Mouse (Mus musculus) embryonic stem cell, embryonic (primary cell): ENCODE measurements around the gene Ninj1.

Experiments
- CTCF ChIA-PET, 4 experiments: fragments of 300-600 bp in 2 of 4; fragments of 350-600 bp in 2 of 4; sonication (Branson Sonifier 250); formaldehyde crosslinking; loops; one replicate each; lab custom pipeline; 2022; ENCODE audit warnings: inconsistent platforms in 2 of 4; lab: Charles Lee
- POLR2A ChIA-PET, 4 experiments: fragments of 300-600 bp in 2 of 4; fragments of 350-600 bp in 2 of 4; sonication (Branson Sonifier 250); formaldehyde crosslinking; loops; one replicate each; lab custom pipeline; 2022; ENCODE audit warnings: antibody characterized with exemption in 4 of 4, inconsistent platforms in 1 of 4; lab: Charles Lee

The Ninj1 gene

GRCm38 (mm10) chr13:49183646-49184045, 3.6 kb upstream of the Ninj1 start:
- CTCF ChIA-PET = interaction anchor here in 2 of 4 experiments (0.5 to 1.4 kb wide), 3 partner anchors 25 to 451 kb away, joined by 3 to 4 read pairs (median 3); no protein-coding TSS in a partner anchor
- POLR2A ChIA-PET = interaction anchor here in 2 of 4 experiments (0.6 to 12.2 kb wide), 24 partner anchors 11 to 656 kb away, joined by 3 to 244 read pairs (median 4); partner anchors contain the start of genes Card19 (in 2 of the 2) and Wnk2 (in 1 of the 2)

GRCm38 (mm10) chr13:49186798-49187287, 442 bp upstream of the Ninj1 start:
- POLR2A ChIA-PET = interaction anchor here (0.6 to 12.2 kb wide), 45 partner anchors 7 to 641 kb away, joined by 3 to 244 read pairs (median 5); partner anchors contain the start of genes Card19 (in 3 of the 4), Bicd2 (in 1 of the 4) and Wnk2 (in 1 of the 4)
- CTCF ChIA-PET = interaction anchor here in 3 of 4 experiments (0.6 to 0.8 kb wide), 3 partner anchors 24 to 549 kb away, joined by 3 to 7 read pairs (median 3); no protein-coding TSS in a partner anchor

DNA sequence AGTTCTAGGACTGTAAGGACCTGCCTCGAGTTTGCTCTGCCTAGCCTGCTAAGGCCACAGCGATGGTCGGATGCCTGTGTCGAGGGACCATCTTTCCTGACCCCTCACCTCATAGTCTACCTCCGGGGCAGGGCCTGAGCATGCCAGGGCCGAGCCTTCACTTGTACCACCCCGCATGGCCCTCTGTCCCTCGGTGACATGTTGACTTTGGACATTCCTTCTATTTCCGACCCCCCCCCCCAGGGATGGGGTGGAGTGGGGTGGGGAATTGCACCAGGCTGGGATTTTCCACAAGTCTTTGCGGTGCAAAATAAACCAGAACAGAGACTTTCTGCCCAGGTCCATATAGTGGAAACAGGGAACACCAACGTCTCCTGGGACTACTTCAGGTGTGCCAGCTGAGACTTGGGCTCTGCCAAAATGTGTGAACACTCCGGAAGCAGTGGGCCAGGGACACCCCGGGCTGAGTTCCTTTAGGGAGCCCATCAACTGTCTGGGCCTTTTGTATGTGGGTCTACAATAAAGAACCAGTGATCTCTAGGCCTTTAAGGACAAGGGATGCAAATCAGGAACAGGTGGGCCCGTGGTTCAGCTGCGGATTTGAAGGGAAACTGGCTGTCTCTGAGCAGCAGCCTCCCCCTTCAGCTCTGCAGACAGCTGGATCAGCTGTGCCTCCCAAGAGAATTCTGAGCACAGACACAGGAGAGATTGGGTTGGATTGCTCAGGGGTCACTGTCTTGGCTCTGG, 1.1 kb downstream of the Ninj1 start:
- POLR2A ChIA-PET = interaction anchor here (0.5 to 12.2 kb wide), 50 partner anchors 8 to 642 kb away, joined by 3 to 244 read pairs (median 5); partner anchors contain the start of genes Bicd2 (in 2 of the 4), Card19 (in 2 of the 4) and Susd3 (in 1 of the 4)
- CTCF ChIA-PET = interaction anchor here in 2 of 4 experiments (0.6 to 1.6 kb wide), 4 partner anchors 10 to 141 kb away, joined by 3 read pairs; no protein-coding TSS in a partner anchor

GRCm38 (mm10) chr13:49188966-49189360, 1.7 kb downstream of the Ninj1 start:
- POLR2A ChIA-PET = interaction anchor here (0.5 to 12.2 kb wide), 18 partner anchors 9 to 521 kb away, joined by 3 to 244 read pairs (median 5); partner anchors contain the start of gene Card19 (in 1 of the 4)
- CTCF ChIA-PET = interaction anchor here in 2 of 4 experiments (1.3 to 1.6 kb wide), 2 partner anchors 31 to 535 kb away, joined by 3 read pairs; no protein-coding TSS in a partner anchor

DNA sequence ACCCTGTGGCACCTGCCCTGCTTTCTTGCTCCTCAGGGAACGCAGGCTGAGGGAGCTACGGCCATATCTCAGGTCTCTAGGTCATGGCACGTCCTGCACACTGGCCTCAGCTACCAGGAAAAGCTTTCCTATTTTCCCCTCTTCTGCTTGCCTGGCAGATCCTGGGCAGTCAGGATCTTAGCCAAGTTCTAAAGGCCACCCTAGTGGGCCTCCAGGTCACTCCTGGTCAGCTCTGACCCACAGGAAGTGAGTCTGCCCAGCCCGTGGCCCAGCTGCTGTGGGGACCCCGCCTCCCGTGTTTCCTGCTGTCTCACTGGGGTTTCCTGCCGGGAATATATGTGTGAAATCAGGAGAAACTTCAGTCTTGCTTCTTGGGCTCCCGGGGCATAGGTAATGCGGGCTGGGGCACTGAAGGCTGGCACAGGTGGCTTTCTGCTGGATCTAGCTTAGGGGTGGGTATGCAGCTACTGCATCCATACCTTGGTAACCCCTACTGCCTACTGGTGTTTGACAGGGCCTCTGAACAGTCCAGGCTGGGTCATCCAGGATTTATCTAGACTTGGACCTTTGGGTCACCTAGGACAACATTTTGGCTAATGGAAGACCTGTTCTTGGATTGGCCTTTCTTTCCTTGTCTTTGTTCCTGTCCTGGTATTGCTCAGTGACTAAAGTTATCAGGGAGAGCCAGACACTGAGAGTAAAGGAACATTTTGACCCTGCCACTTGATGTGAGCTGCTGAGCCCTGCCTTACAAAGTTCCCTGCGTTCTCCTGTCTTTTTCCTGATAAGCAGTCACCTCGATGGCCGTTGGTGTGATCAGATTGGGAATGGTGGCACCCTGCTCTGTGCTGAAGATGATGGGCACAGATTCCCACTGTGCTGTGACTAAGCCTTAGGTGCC, 2.9 kb downstream of the Ninj1 start:
- ChIA-PET POLR2A (interaction anchor here in 3 of 4 experiments (0.8 to 21.1 kb wide), 13 partner anchors 6 to 219 kb away, joined by 3 to 244 read pairs (median 9); partner anchors contain the start of genes Card19 (in 1 of the 3) and Ninj1 (in 1 of the 3)), CTCF (interaction anchor here in 3 of 4 experiments (0.6 to 1.6 kb wide), 3 partner anchors 31 to 536 kb away, joined by 3 to 4 read pairs (median 3); no protein-coding TSS in a partner anchor)

DNA sequence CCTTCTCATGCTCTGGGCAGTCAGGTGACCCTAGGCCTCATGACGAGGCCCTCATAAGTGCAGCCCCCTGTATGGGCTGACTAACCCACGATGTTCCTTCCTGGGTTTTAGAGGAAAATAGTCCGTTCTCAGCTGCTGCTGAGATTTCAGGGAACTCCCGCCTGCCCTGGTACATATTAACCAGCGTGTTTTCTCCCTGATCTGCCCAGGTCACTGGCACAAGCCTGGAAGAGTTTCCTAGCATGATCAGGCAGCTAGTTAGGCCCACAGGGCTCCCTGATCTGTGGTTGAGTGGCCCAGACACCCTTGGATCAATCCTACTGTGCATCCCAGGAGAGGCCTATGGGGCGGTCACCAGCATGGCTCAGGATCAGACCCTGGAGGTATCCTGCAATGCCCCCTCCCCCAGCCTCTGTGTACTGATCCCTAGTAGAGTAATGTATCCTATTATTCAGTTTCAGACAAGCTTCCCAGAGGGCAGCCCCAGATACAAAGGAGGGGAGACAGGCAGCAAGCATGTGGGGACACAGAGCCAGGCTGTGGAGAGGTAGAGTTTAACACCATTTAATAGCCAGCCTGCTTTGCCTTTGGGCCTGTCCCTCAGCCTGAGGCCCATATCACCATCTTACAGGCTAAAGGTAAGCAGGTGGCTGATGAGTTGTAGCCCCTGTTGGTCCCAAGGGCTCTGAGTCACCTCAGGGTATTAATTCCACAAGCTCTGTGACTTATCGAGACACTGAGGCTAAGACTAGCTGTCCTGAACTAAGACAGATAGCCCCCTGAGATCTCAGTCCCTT, 3.8 kb downstream of the Ninj1 start:
- CTCF ChIA-PET = interaction anchor here in 1 of 4 experiments (0.6 kb wide), 1 partner anchor 30 kb away, joined by 4 read pairs; no protein-coding TSS in a partner anchor
- POLR2A ChIA-PET = interaction anchor here in 3 of 4 experiments (0.6 to 21.1 kb wide), 10 partner anchors 7 to 175 kb away, joined by 3 to 244 read pairs (median 5); partner anchors contain the start of genes Card19 (in 1 of the 3) and Ninj1 (in 1 of the 3)

GRCm38 (mm10) chr13:49191673-49192035, 4.4 kb downstream of the Ninj1 start:
- POLR2A ChIA-PET = interaction anchor here in 3 of 4 experiments (1.0 to 21.1 kb wide), 6 partner anchors 7 to 23 kb away, joined by 3 to 244 read pairs (median 8); partner anchors contain the start of genes Card19 (in 1 of the 3) and Ninj1 (in 1 of the 3)

DNA sequence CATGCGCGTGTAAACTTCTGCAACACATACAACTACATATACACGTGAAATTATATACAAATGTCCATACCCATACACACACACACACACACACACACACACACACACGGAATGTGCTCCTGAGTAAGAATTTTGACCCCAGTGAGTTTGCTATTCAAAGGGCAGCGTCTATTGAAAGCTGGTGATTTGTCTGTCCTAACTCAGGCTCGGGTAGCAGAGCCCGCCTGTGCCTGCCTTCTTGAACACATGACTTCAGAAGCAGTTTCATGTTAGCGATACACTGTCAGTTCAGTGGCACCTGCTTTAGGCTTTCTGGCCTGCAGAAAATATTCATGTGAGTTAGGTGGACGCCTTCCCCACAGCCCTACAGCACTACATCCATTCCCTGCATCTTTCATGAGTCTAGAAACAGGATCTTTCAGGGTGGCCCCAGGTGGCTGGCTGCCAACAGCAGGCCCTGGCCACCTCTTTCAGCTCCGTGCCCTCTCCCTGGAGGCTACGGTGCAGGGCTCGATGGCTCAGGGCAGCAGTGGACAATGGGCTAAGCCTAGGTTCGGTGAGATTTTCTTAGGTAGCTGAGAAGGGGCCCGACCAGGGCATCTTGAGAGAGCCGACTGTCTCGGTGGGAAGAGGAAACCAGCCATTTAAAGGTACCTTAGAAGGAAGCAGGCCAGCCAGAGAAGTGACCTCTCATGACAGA, 5.0 kb downstream of the Ninj1 start:
- ChIA-PET POLR2A (interaction anchor here (0.5 to 21.1 kb wide), 9 partner anchors 8 to 660 kb away, joined by 3 to 244 read pairs (median 4); partner anchors contain the start of genes Card19 (in 1 of the 4) and Ninj1 (in 1 of the 4)), CTCF (interaction anchor here in 1 of 4 experiments (0.8 kb wide), 1 partner anchor 36 kb away, joined by 3 read pairs; no protein-coding TSS in a partner anchor)

More at GRCm38 (mm10) chr13:49191673-49192035, 4.4 kb downstream of the Ninj1 start:
- CTCF ChIA-PET = no interaction called here

GRCm38 (mm10) chr13:49193650-49194049, 6.4 kb downstream of the Ninj1 start:
- CTCF ChIA-PET = no interaction called here

GRCm38 (mm10) chr13:49194811-49195210, 7.5 kb downstream of the Ninj1 start:
- CTCF ChIA-PET = no interaction called here

More at GRCm38 (mm10) chr13:49193650-49194049, 6.4 kb downstream of the Ninj1 start:
- POLR2A ChIA-PET = interaction anchor here in 1 of 4 experiments (1.2 to 21.1 kb wide), 4 partner anchors 9 to 21 kb away, joined by 3 to 244 read pairs (median 4); partner anchors contain the start of gene Ninj1

DNA sequence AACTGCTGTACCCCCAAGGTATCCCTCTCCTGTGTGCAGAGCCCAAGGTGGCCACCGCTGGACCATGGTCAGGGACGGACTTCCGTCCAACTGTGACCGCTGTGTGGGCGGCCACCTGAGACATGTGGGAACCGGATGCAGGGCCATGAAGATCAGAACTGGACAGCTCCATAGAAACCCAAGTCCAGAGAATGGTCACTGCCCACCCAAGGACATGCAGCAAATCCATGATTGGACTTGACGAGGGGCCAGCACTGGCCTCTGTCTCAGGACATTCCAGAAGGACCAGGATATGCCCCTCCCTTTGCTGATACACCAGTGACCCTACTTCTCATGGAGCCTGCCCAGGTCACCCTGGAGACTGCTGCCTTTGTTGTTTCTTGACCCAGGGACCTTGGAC, 8.4 kb downstream of the Ninj1 start:
- CTCF ChIA-PET = no interaction called here
- POLR2A ChIA-PET = interaction anchor here in 2 of 4 experiments (1.7 to 21.1 kb wide), 2 partner anchors 11 to 12 kb away, joined by 8 to 244 read pairs; partner anchors contain the start of gene Ninj1 (in 1 of the 2)

More at GRCm38 (mm10) chr13:49194811-49195210, 7.5 kb downstream of the Ninj1 start:
- POLR2A ChIA-PET = interaction anchor here in 3 of 4 experiments (0.6 to 21.1 kb wide), 3 partner anchors 11 to 927 kb away, joined by 5 to 244 read pairs (median 8); partner anchors contain the start of gene Ninj1 (in 1 of the 3)

- CTCF ChIA-PET = no interaction called here
- POLR2A ChIA-PET = interaction anchor here in 1 of 4 experiments (21.1 kb wide), 1 partner anchor 12 kb away, joined by 244 read pairs; the partner anchor contains the start of gene Ninj1
Observed at GRCm38 (mm10) chr13:49196211-49196610, 8.9 kb downstream of the Ninj1 start.

DNA sequence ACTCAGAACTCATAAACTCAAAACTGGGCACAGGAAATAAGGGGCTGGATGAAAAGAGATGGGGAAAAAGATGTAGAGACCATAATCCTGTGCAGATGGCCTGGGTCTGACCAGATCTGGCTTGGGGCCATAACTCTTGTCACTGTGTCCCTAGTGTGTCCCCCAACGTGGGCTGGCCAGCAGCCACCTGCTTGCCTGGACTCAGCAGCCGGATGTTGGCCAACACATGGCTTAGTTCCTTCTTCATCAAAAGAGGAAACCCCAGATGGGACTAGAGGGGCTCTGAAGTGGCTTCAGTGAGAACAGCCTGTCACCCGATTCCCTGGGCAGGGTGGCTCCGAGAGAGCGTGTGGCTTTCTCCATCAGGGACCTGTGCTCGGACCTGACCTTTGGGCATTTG, 9.5 kb downstream of the Ninj1 start:
- CTCF ChIA-PET = no interaction called here
- POLR2A ChIA-PET = interaction anchor here in 2 of 4 experiments (1.0 to 21.1 kb wide), 2 partner anchors 9 to 13 kb away, joined by 5 to 244 read pairs; partner anchors contain the start of gene Ninj1 (in 2 of the 2)

GRCm38 (mm10) chr13:49198734-49199133, 11.4 kb downstream of the Ninj1 start:
- ChIA-PET CTCF (no interaction called here), POLR2A (interaction anchor here in 1 of 4 experiments (21.1 kb wide), 1 partner anchor 14 kb away, joined by 244 read pairs; the partner anchor contains the start of gene Ninj1)

- ChIA-PET POLR2A (interaction anchor here in 3 of 4 experiments (0.5 to 21.1 kb wide), 5 partner anchors 11 to 21 kb away, joined by 3 to 244 read pairs (median 3); partner anchors contain the start of gene Ninj1 (in 1 of the 3)), CTCF (no interaction called here)
Observed at GRCm38 (mm10) chr13:49199891-49200290, 12.6 kb downstream of the Ninj1 start.
